24 mouse cellular contexts compared by ENCODE assay signal in genomic region chr3:136744295-136744897, GRCm38 (mm10).
DNase-seq lines count a peak whose midpoint lies in the region; ATAC-seq lines count a peak whose summit lies in the region.
"Had no signal": no experiment of that assay in that cellular context is flagged by ENCODE, and none has a peak within 500 bp of the region (broad histone marks: within the 10 kb centered on the region; RNA-seq: fewer than 3 reads in every experiment).

No protein-coding gene starts in this region.

- no peaks in the 10 kb centered on the region for H3K9me3 ChIP-seq in heart, embryonic 12.5 days (replicated peaks)
- H3K9me3 ChIP-seq in midbrain, embryonic 15.5 days: no peaks in the 10 kb centered on the region
- H3K9me3 ChIP-seq in kidney, embryonic 14.5 days (ENCODE audit: control insufficient read depth, low read length): no peaks in the 10 kb centered on the region
- H3K9me3 ChIP-seq: embryonic facial prominence, embryonic 10.5 days; forebrain, embryonic 15.5 days; heart, embryonic 13.5 days; liver, embryonic 13.5 days; neural tube, embryonic 15.5 days had no signal

- no peak for ATAC-seq in heart, embryonic 12.5 days (ENCODE audit: insufficient number of reproducible peaks, low FRiP score)
- no peak for ATAC-seq in midbrain, embryonic 15.5 days (replicated peaks)
- no peak for ATAC-seq in kidney, embryonic 14.5 days (ENCODE audit: low FRiP score, low TSS enrichment)
- ATAC-seq: forebrain, embryonic 15.5 days had no signal

- H3K27ac ChIP-seq in heart, embryonic 12.5 days (ENCODE audit: poor library complexity, severe bottlenecking): no peak overlapping the region
- no peak overlapping the region for H3K27ac ChIP-seq in midbrain, embryonic 15.5 days
- H3K27ac ChIP-seq in kidney, embryonic 14.5 days (ENCODE audit: low read depth, low read length): no peak overlapping the region
- H3K27ac ChIP-seq: embryonic facial prominence, embryonic 10.5 days; forebrain, embryonic 15.5 days; heart, embryonic 13.5 days; liver, embryonic 13.5 days; neural tube, embryonic 15.5 days had no signal

- no peaks in the 10 kb centered on the region for H3K36me3 ChIP-seq in heart, embryonic 12.5 days
- no peaks in the 10 kb centered on the region for H3K36me3 ChIP-seq in midbrain, embryonic 15.5 days (replicated peaks)
- no peaks in the 10 kb centered on the region for H3K36me3 ChIP-seq in kidney, embryonic 14.5 days (ENCODE audit: control insufficient read depth, insufficient read depth, low read length)
- H3K36me3 ChIP-seq: embryonic facial prominence, embryonic 10.5 days; forebrain, embryonic 15.5 days; heart, embryonic 13.5 days; liver, embryonic 13.5 days; neural tube, embryonic 15.5 days had no signal

- no peaks in the 10 kb centered on the region for H3K27me3 ChIP-seq in heart, embryonic 12.5 days (replicated peaks)
- no peaks in the 10 kb centered on the region for H3K27me3 ChIP-seq in midbrain, embryonic 15.5 days (replicated peaks)
- H3K27me3 ChIP-seq in kidney, embryonic 14.5 days (ENCODE audit: control insufficient read depth, insufficient read depth, low read length): no peaks in the 10 kb centered on the region
- H3K27me3 ChIP-seq: forebrain, embryonic 15.5 days; heart, embryonic 13.5 days; liver, embryonic 13.5 days; neural tube, embryonic 15.5 days had no signal

- H3K4me1 ChIP-seq in heart, embryonic 12.5 days (replicated peaks): peaks cover 39% of the 10 kb centered on the region
- peaks cover 16% of the 10 kb centered on the region for H3K4me1 ChIP-seq in midbrain, embryonic 15.5 days
- H3K4me1 ChIP-seq in kidney, embryonic 14.5 days (ENCODE audit: control insufficient read depth, insufficient read depth, low read length): no peaks in the 10 kb centered on the region

- H3K9ac ChIP-seq in heart, embryonic 12.5 days: no peak overlapping the region
- no peak overlapping the region for H3K9ac ChIP-seq in midbrain, embryonic 15.5 days
- no peak overlapping the region for H3K9ac ChIP-seq in kidney, embryonic 14.5 days (ENCODE audit: low read depth, low read length)
- H3K9ac ChIP-seq: forebrain, embryonic 15.5 days; heart, embryonic 13.5 days; liver, embryonic 13.5 days; neural tube, embryonic 15.5 days had no signal

- H3K4me2 ChIP-seq in heart, embryonic 12.5 days: no peak overlapping the region
- H3K4me2 ChIP-seq in midbrain, embryonic 15.5 days: no peak overlapping the region
- H3K4me2 ChIP-seq in kidney, embryonic 14.5 days (replicated peaks; ENCODE audit: low read depth, low read length): no peak overlapping the region
- H3K4me2 ChIP-seq: forebrain, embryonic 15.5 days; heart, embryonic 13.5 days; liver, embryonic 13.5 days; midbrain, embryonic 11.5 days; neural tube, embryonic 15.5 days had no signal

- WGBS in heart, embryonic 12.5 days: 60% methylated on average over 10 of the region's 10 CpGs
- 73% methylated on average over 10 of the region's 10 CpGs for WGBS in midbrain, embryonic 15.5 days
- WGBS in kidney, embryonic 14.5 days: 90% methylated on average over 10 of the region's 10 CpGs

- peak; percentile 91 for DNase-seq in heart, adult 11 months
- peak; percentile 49 for DNase-seq in retina, postnatal 1 day
- no peak for DNase-seq in retina, embryonic 14.5 days (ENCODE audit: low spot score)
- peak; percentile 54 for DNase-seq in lung, postnatal 36 days
- no peak for DNase-seq in thymus, postnatal 36 days
- DNase-seq: adrenal gland, postnatal 36 days; cerebellum, adult 11 months; cerebellum, postnatal 10 days; gastrocnemius, postnatal 14 days; heart, adult 18-20 months; heart, postnatal 14 days; kidney, adult 11 months; kidney, postnatal 4 days; layer of hippocampus, adult 9-11 months; liver, embryonic 13.5 days; right cerebral cortex, postnatal 14 days had no signal

- H3K4me3 ChIP-seq in heart, embryonic 12.5 days: no peak overlapping the region
- no peak overlapping the region for H3K4me3 ChIP-seq in midbrain, embryonic 15.5 days
- no peak overlapping the region for H3K4me3 ChIP-seq in kidney, embryonic 14.5 days (ENCODE audit: low read length)
- H3K4me3 ChIP-seq: embryonic facial prominence, embryonic 10.5 days; forebrain, embryonic 15.5 days; heart, embryonic 13.5 days; liver, embryonic 13.5 days; neural tube, embryonic 15.5 days had no signal

Comparison
In these comparisons a context has a peak if more than half of its experiments do, and no peak if none do; other contexts are left out.
1. DNase-seq: peak in heart, adult 11 months (single experiment), retina, postnatal 1 day (single experiment) and lung, postnatal 36 days (single experiment); none in retina, embryonic 14.5 days (single experiment) and thymus, postnatal 36 days (0 of 2).